Mouse (Mus musculus) stomach, embryonic 14.5 days (tissue): ENCODE measurements around the gene Btnl2. TPM values are rescaled to one million over a fixed set of nuclear protein-coding genes. Genes with fewer than 3 reads are reported as not detected.

Experiments used
- ATAC-seq: fragments of 200-750 bp; cut with Nextera tagmentation; 2 replicates; pipeline ENCODE4 v1.8.0; 2017; ENCODE audit warnings: low read depth, moderate TSS enrichment; ENCODE audit not compliant: insufficient number of reproducible peaks, insufficient read depth, low FRiP score
- H3K27ac ChIP-seq: fragments of 300-500 bp; sonication (generic); 2 replicates; pipeline ENCODE4 v1.5.1; 2014; ENCODE audit warnings: mild to moderate bottlenecking, low read length, moderate library complexity, mixed read lengths
- H3K27me3 ChIP-seq: fragments of 300-500 bp; sonication (generic); 2 replicates; pipeline ENCODE4 v1.6.1; 2014; ENCODE audit warnings: low read length, control low read depth, mixed read lengths; ENCODE audit not compliant: control insufficient read depth, insufficient read depth
- H3K36me3 ChIP-seq: fragments of 300-500 bp; sonication (generic); 2 replicates; pipeline ENCODE4 v1.6.1; 2014; ENCODE audit warnings: mild to moderate bottlenecking, control low read depth, low read length, moderate library complexity, mixed read lengths; ENCODE audit not compliant: control insufficient read depth, insufficient read depth
- H3K4me1 ChIP-seq: fragments of 300-500 bp; sonication (generic); 2 replicates; pipeline ENCODE4 v1.6.1; 2014; ENCODE audit warnings: low read length, control low read depth, mixed read lengths; ENCODE audit not compliant: control insufficient read depth, insufficient read depth
- H3K4me2 ChIP-seq: fragments of 300-500 bp; sonication (generic); replicated peaks from 2 replicates; pipeline ENCODE4 v1.6.1; 2014; ENCODE audit warnings: low read depth, low read length, control low read depth
- H3K4me3 ChIP-seq: fragments of 300-500 bp; sonication (generic); 2 replicates; pipeline ENCODE4 v1.5.1; 2014; ENCODE audit warnings: low read depth, low read length, control low read depth
- H3K9ac ChIP-seq: fragments of 300-500 bp; sonication (generic); replicated peaks from 2 replicates; pipeline ENCODE4 v1.6.1; 2014; ENCODE audit warnings: low read depth, mild to moderate bottlenecking, control low read depth, low read length, moderate library complexity, mixed read lengths
- H3K9me3 ChIP-seq: fragments of 300-500 bp; sonication (generic); 2 replicates; pipeline ENCODE4 v1.6.1; 2016; ENCODE audit warnings: low read depth, low read length, control low read depth; ENCODE audit not compliant: control insufficient read depth
- WGBS: fragments of 180-500 bp; shearing (Covaris S2); extraction: QIAGEN DNeasy Blood & Tissue Kit; methylation state at CpG from one replicate; pipeline ENCODE4 v1.1.7; 2014; 5-methylcytosine and 5-hydroxymethylcytosine counted together
- polyA plus RNA-seq: library from polyadenylated mRNA; unstranded; fragments of >200 nt; fragmentation: Nextera tagmentation; extraction: Ambion mirVana; gene quantifications from 2 replicates; pipeline ENCODE4 v1.2.1, GENCODE M21; 2014

Btnl2 gene
- polyA plus RNA-seq, 1 experiment from 2014 or later = 0.13 TPM

GRCm38 (mm10) chr17:34362954-34363546 lies 8.4 kb downstream of the Btnl2 start:
- 82% methylated on average over 15 of the region's 15 CpGs for WGBS
- no peaks in the 10 kb centered on the region for H3K27me3 ChIP-seq
- H3K4me3 ChIP-seq = no peak overlapping the region
- H3K4me2 ChIP-seq = no peak overlapping the region
- ATAC-seq = no peak
- no peak overlapping the region for H3K9ac ChIP-seq
- no peaks in the 10 kb centered on the region for H3K36me3 ChIP-seq
- H3K4me1 ChIP-seq = no peaks in the 10 kb centered on the region
- H3K27ac ChIP-seq = no peak overlapping the region
- H3K9me3 ChIP-seq = no peaks in the 10 kb centered on the region

DNA sequence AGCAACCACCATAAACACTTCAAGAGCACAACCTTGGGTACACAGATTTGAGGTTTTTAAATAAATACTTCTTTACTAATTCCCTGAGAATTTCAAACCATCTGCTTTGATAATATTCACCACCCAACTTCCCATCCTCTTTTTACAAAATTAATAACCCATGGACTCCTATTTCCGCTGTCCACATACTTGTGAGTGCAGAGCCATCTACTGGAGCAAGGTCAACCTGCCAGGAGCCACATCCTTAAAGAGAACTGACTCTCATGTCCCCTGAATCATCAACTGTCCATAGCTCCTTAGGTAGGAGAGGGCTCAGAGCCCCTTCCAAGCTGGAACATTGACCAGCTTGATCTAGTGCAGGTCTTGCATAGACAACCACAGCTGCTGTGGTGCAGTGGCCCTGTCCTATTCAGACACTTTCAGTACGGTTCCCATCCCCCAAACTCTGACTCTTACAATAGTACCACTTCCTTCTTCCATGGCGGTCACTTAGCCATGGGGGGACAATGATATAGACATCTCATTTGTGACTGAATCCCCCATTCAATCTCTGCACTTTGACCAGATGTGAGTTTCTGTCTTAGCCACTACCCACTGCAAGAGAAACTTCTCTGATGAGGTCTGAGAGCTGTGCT lies 9.2 kb downstream of the Btnl2 start:
- no peaks in the 10 kb centered on the region for H3K27me3 ChIP-seq
- H3K4me3 ChIP-seq = no peak overlapping the region
- H3K9me3 ChIP-seq = no peaks in the 10 kb centered on the region
- H3K36me3 ChIP-seq = no peaks in the 10 kb centered on the region
- no peak overlapping the region for H3K4me2 ChIP-seq
- H3K9ac ChIP-seq = no peak overlapping the region
- ATAC-seq = no peak
- WGBS = 92% methylated on average over 3 of the region's 3 CpGs
- no peak overlapping the region for H3K27ac ChIP-seq
- no peaks in the 10 kb centered on the region for H3K4me1 ChIP-seq

GRCm38 (mm10) chr17:34365031-34365430 lies 10.4 kb downstream of the Btnl2 start:
- H3K27me3 ChIP-seq = no peaks in the 10 kb centered on the region
- no peak for ATAC-seq
- WGBS = 74% methylated on average over 10 of the region's 10 CpGs

GRCm38 (mm10) chr17:34370563-34370962 lies 15.9 kb downstream of the Btnl2 start:
- H3K9ac ChIP-seq = no peak overlapping the region
- H3K9me3 ChIP-seq = no peaks in the 10 kb centered on the region
- no peak overlapping the region for H3K27ac ChIP-seq
- H3K4me3 ChIP-seq = no peak overlapping the region
- no peaks in the 10 kb centered on the region for H3K4me1 ChIP-seq
- no peaks in the 10 kb centered on the region for H3K36me3 ChIP-seq
- no peak for ATAC-seq
- WGBS = 56% methylated on average over 4 of the region's 4 CpGs
- H3K4me2 ChIP-seq = no peak overlapping the region
- H3K27me3 ChIP-seq = no peaks in the 10 kb centered on the region

More at GRCm38 (mm10) chr17:34365031-34365430, 10.4 kb downstream of the Btnl2 start:
- Histone ChIP-seq H3K4me3 (no peak overlapping the region), H3K9me3 (no peaks in the 10 kb centered on the region), H3K4me2 (no peak overlapping the region), H3K36me3 (no peaks in the 10 kb centered on the region), H3K27ac (no peak overlapping the region), H3K4me1 (no peaks in the 10 kb centered on the region), H3K9ac (no peak overlapping the region)

- ATAC-seq = no peak
- 57% methylated on average over 6 of the region's 6 CpGs for WGBS
- Histone ChIP-seq H3K9me3 (no peaks in the 10 kb centered on the region), H3K9ac (no peak overlapping the region), H3K4me3 (no peak overlapping the region), H3K27ac (no peak overlapping the region), H3K27me3 (no peaks in the 10 kb centered on the region), H3K36me3 (no peaks in the 10 kb centered on the region), H3K4me1 (no peaks in the 10 kb centered on the region), H3K4me2 (no peak overlapping the region)
These were observed 18.6 kb downstream of the Btnl2 start for GRCm38 (mm10) chr17:34373055-34373709.

DNA sequence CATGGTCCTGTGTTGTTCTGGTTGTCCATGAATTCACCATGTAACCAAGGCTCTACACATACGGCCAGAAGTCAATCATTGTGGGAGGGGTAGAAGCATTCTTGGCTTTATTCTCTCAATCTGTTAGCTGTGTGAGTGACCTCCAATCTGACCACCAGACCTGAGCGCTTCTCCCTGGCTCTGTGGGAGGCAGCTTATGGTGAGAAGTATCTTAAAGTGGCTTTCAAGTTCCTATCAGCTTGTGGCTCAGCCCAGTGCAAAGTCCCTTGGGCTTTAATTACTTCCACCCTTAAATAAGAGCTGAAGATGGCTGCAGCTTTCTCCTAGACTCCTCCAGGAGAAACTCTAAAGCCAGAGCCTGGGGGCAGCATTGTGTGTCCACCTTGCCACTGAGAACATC lies 22.2 kb downstream of the Btnl2 start, which contains the start of gene Btnl1:
Btnl1 (plus strand) TSS at position 286 of the 400 bp plus-strand sequence.
- 77% methylated on average over 2 of the region's 2 CpGs for WGBS
- Histone ChIP-seq H3K27ac (no peak within 1 kb of the TSS), H3K27me3 (no peaks in the 10 kb centered on the region), H3K4me3 (no peak within 1 kb of the TSS), H3K4me2 (no peak within 1 kb of the TSS), H3K4me1 (no peaks in the 10 kb centered on the region), H3K9ac (no peak within 1 kb of the TSS), H3K36me3 (no peaks in the 10 kb centered on the region), H3K9me3 (no peaks in the 10 kb centered on the region)
- no peak for ATAC-seq

DNA sequence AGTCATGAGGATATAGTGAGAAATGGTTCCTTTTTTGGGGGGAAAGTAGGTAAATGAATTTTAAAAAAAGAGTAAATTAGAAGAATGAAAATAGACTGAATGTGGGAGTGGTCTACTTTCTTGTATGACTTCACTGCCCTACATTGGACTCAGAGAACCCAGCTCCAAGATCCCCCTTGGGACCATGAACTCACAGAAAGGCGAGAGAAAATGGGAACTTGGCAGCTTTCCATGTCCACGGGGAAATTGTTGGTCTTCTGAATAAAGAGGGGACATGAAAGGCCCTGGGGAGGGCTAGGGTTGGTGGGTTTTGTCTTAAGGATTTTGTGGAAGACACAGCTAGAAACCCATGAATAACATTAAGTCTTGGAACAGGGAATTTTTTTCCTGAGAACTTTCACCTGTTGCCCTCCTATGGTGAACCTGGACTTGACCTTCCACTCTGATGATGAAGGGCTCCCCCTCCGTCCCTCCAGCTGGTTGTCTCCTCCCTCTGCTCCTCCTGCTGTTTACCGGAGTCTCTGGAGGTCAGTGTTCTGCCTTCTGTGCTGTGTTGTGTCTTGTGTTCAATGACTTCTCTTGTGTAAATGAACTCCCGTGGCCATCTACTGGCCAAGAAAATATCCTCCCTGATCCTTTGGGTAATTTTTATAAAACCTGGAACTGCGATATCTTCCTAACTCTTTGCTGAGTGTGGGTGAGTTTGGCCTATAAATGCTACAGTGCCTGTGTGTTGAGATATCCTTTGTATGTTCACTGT lies 23.0 kb downstream of the Btnl2 start:
- H3K4me2 ChIP-seq = no peak overlapping the region
- H3K4me3 ChIP-seq = no peak overlapping the region
- ATAC-seq = no peak

GRCm38 (mm10) chr17:34378716-34379115 lies 24.1 kb downstream of the Btnl2 start:
- Histone ChIP-seq H3K36me3 (no peaks in the 10 kb centered on the region), H3K9me3 (no peaks in the 10 kb centered on the region), H3K9ac (no peak overlapping the region), H3K27me3 (no peaks in the 10 kb centered on the region), H3K27ac (no peak overlapping the region), H3K4me3 (no peak overlapping the region), H3K4me1 (no peaks in the 10 kb centered on the region), H3K4me2 (no peak overlapping the region)
- ATAC-seq = no peak
- WGBS = 67% methylated on average over 2 of the region's 2 CpGs

More for the DNA sequence above, 23.0 kb downstream of the Btnl2 start:
- WGBS = 58% methylated on average over 6 of the region's 6 CpGs
- Histone ChIP-seq H3K9me3 (no peaks in the 10 kb centered on the region), H3K4me1 (no peaks in the 10 kb centered on the region), H3K27ac (no peak overlapping the region), H3K9ac (no peak overlapping the region), H3K36me3 (no peaks in the 10 kb centered on the region), H3K27me3 (no peaks in the 10 kb centered on the region)
